Mouse (Mus musculus) CD4-positive naive resting alpha-beta T cell, adult 76 days (primary cell): ENCODE measurements around the gene Lonrf2. TPM values are rescaled to one million over a fixed set of nuclear protein-coding genes. Genes with fewer than 3 reads are reported as not detected.

Source experiments
- total RNA-seq: library from RNA; stranded (reverse); gene quantifications from one replicate; pipeline ENCODE4 v1.2.4, GENCODE M21; 2023

Gene Lonrf2
- not detected for total RNA-seq

GRCm38 (mm10) chr1:38836477-38836872 lies at the start of gene Lonrf2:
Gene Lonrf2 (minus strand): TSS chr1:38836711.

Other genes starting within 250 kb of the Lonrf2 start
- 142 TPM for gene Aff3, start 171.8 kb downstream of the Lonrf2 start, total RNA-seq
- 27.3 TPM for gene Chst10, start 61.5 kb upstream of the Lonrf2 start, total RNA-seq
- gene Nms, start 102.4 kb upstream of the Lonrf2 start, total RNA-seq: not detected
- 30.3 TPM for gene Pdcl3, start 148.9 kb upstream of the Lonrf2 start, total RNA-seq